Mouse (Mus musculus): Measurements from ENCODE around the gene Rin3.

DNA sequence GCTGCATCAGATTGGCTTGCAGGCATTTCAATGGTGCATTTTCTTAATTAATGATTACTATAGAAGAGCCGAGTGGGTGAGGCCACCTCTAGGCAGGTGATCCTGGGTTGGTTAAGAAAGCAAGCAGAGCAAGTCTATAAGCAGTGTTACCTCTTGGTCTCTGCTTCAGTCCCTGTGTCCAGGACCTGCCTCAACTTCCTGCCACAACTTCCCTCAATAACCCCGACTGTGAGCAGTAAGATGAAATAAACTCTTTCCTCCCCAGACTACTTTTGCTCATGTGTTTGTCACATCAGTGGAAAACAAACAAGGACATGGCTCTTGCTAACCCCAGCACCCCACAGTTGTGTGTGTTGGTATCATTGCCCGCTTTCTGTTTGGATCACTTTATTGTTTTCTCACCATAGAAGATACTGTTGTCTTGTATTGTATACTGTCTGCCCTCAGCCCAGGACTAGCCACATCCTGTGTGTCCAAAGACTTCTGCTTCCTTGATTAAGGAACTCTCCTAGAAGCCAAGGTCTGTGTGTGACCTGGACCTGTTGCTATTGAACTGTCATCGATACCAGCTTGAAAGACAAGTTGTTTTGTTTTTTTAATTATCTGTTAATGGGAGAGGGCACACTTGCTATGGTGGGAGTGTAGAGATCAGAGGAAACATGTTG, 38.3 kb downstream of the Rin3 start:
- TF ChIP-seq NRF1 (IDR thresholded peaks at IDR 0.05; ENCODE audit: insufficient read depth, low read depth, low read length, poor library complexity, severe bottlenecking), result no peak
- no peak for TF ChIP-seq CTCF (IDR thresholded peaks at IDR 0.05 in 2 of 3, conservative IDR thresholded peaks at IDR 0.05 in 1 of 3; ENCODE audit: control insufficient read depth in 1 of 3, insufficient read depth in 1 of 3, low read depth in 2 of 3, low read length in 3 of 3, poor library complexity in 1 of 3, severe bottlenecking in 1 of 3)
- TF ChIP-seq ZNF384 (IDR thresholded peaks at IDR 0.05; ENCODE audit: low read depth, low read length), result no peak
- no peak for TF ChIP-seq MXI1 (IDR thresholded peaks at IDR 0.05; ENCODE audit: low read depth, low read length)
- TF ChIP-seq POLR2A (IDR thresholded peaks at IDR 0.05; ENCODE audit: control insufficient read depth in 1 of 2, insufficient read depth in 1 of 2, low read depth in 1 of 2, low read length in 2 of 2, poor library complexity in 1 of 2), result no peak
- no peak for TF ChIP-seq USF1 (IDR thresholded peaks at IDR 0.05; ENCODE audit: low read depth, low read length)
- no peak for TF ChIP-seq MAFK (IDR thresholded peaks at IDR 0.05; ENCODE audit: borderline replicate concordance, low read depth, low read length)

Measured in MEL (cell line).